Mouse (Mus musculus) 3134 (cell line): ENCODE data around the gene Dgkh.
"Not testable (repeated sequence)": the region's sequence is repeated elsewhere in the genome, so short reads cannot be mapped to it uniquely, and the experiment has no call there.

Experiments
- DNase-seq: peaks from one replicate; pipeline ENCODE4 v3.0.0-alpha.2; 2011; ENCODE audit warnings: low spot score; ENCODE audit not compliant: insufficient read length; ENCODE audit errors: extremely low read depth

The Dgkh gene

GRCm38 (mm10) chr14:78732617-78733312 is at the start of gene Dgkh:
Gene Dgkh, minus strand, starts transcription at chr14:78732776.
- no peak for DNase-seq

- DNase-seq, result no peak
These were observed 44.6 kb upstream of the Dgkh start for GRCm38 (mm10) chr14:78777215-78777614.

GRCm38 (mm10) chr14:78776659-78777058 is 44.1 kb upstream of the Dgkh start:
- no peak for DNase-seq

- no peak for DNase-seq
These were observed 43.1 kb upstream of the Dgkh start for GRCm38 (mm10) chr14:78775699-78776098.

GRCm38 (mm10) chr14:78775226-78775625 is 42.6 kb upstream of the Dgkh start:
- no peak for DNase-seq

- DNase-seq, result no peak
These were observed 37.9 kb upstream of the Dgkh start for GRCm38 (mm10) chr14:78770457-78770856.

- DNase-seq, result no peak
These were observed 28.5 kb upstream of the Dgkh start for GRCm38 (mm10) chr14:78761064-78761463.

GRCm38 (mm10) chr14:78759491-78759890 is 26.9 kb upstream of the Dgkh start:
- no peak for DNase-seq

GRCm38 (mm10) chr14:78755316-78755715 is 22.7 kb upstream of the Dgkh start:
- DNase-seq, result no peak

- no peak for DNase-seq
These were observed 16.1 kb upstream of the Dgkh start for GRCm38 (mm10) chr14:78748692-78749091.

- no peak for DNase-seq
These were observed 15.5 kb upstream of the Dgkh start for GRCm38 (mm10) chr14:78747969-78748651.

- DNase-seq, result no peak
These were observed 14.9 kb upstream of the Dgkh start for GRCm38 (mm10) chr14:78747454-78747853.

- no peak for DNase-seq
These were observed 2.0 kb upstream of the Dgkh start for GRCm38 (mm10) chr14:78734605-78735004.

- not testable (repeated sequence) for DNase-seq
These were observed 1.6 kb upstream of the Dgkh start for GRCm38 (mm10) chr14:78734203-78734602.

GRCm38 (mm10) chr14:78733366-78734076 is 945 bp upstream of the Dgkh start:
- no peak for DNase-seq

GRCm38 (mm10) chr14:78731852-78732616 is 542 bp downstream of the Dgkh start:
- DNase-seq, result no peak

GRCm38 (mm10) chr14:78731240-78731639 is 1.3 kb downstream of the Dgkh start:
- no peak for DNase-seq

GRCm38 (mm10) chr14:78725976-78726375 is 6.6 kb downstream of the Dgkh start:
- DNase-seq, result no peak

- DNase-seq, result no peak
These were observed 7.1 kb downstream of the Dgkh start for GRCm38 (mm10) chr14:78725307-78725956.
